Mouse (Mus musculus) WW6 (cell line): ENCODE results near the gene Pigx.
"Not testable (repeated sequence)": the region's sequence is repeated elsewhere in the genome, so short reads cannot be mapped to it uniquely, and the experiment has no call there.

Experiments used
- DNase-seq: peaks from one replicate; pipeline ENCODE4 v3.0.0-alpha.2; 2013; ENCODE audit warnings: low read depth, low spot score

The Pigx gene

GRCm38 (mm10) chr16:32110951-32111699, 11.6 kb upstream of the Pigx start:
- DNase-seq = no peak

GRCm38 (mm10) chr16:32108578-32108977, 9.0 kb upstream of the Pigx start:
- no peak for DNase-seq

GRCm38 (mm10) chr16:32108170-32108569, 8.6 kb upstream of the Pigx start:
- DNase-seq = no peak

- no peak for DNase-seq
Measured at GRCm38 (mm10) chr16:32107342-32108045, 8.0 kb upstream of the Pigx start.

- DNase-seq = no peak
Measured at GRCm38 (mm10) chr16:32105698-32106097, 6.2 kb upstream of the Pigx start.

GRCm38 (mm10) chr16:32102295-32102694, 2.8 kb upstream of the Pigx start:
- DNase-seq = no peak

- no peak for DNase-seq
Measured at GRCm38 (mm10) chr16:32098897-32099637, 473 bp downstream of the Pigx start.

- not testable (repeated sequence) for DNase-seq
Measured at GRCm38 (mm10) chr16:32097757-32098156, 1.8 kb downstream of the Pigx start.

- DNase-seq = no peak
Measured at GRCm38 (mm10) chr16:32091466-32091865, 8.1 kb downstream of the Pigx start.

GRCm38 (mm10) chr16:32087629-32088443, 11.7 kb downstream of the Pigx start:
- no peak for DNase-seq

- peak; percentile 59 for DNase-seq
Measured at GRCm38 (mm10) chr16:32078991-32079511, 20.5 kb downstream of the Pigx start, which contains the start of gene Pak2. TSS of gene Pak2 (minus strand) at chr16:32079342.

GRCm38 (mm10) chr16:32078408-32078990, 21.0 kb downstream of the Pigx start:
- DNase-seq = no peak

- no peak for DNase-seq
Measured at GRCm38 (mm10) chr16:32077648-32078407, 21.7 kb downstream of the Pigx start.

- DNase-seq = no peak
Measured at GRCm38 (mm10) chr16:32076406-32076805, 23.1 kb downstream of the Pigx start.

- no peak for DNase-seq
Measured at GRCm38 (mm10) chr16:32075762-32076161, 23.8 kb downstream of the Pigx start.

GRCm38 (mm10) chr16:32070070-32070469, 29.5 kb downstream of the Pigx start:
- DNase-seq = not testable (repeated sequence)

- DNase-seq = no peak
Measured at GRCm38 (mm10) chr16:32068389-32069300, 30.9 kb downstream of the Pigx start.

GRCm38 (mm10) chr16:32066899-32067298, 32.6 kb downstream of the Pigx start:
- no peak for DNase-seq

- no peak for DNase-seq
Measured at GRCm38 (mm10) chr16:32063900-32064299, 35.6 kb downstream of the Pigx start.
